Mouse (Mus musculus): ENCODE measurements around the gene Cntn3. TPM values are rescaled to one million over a fixed set of nuclear protein-coding genes. Genes with fewer than 3 reads are reported as not detected.
"Not testable (repeated sequence)": the region's sequence is repeated elsewhere in the genome, so short reads cannot be mapped to it uniquely, and the experiment has no call there.

Gene Cntn3
- polyA plus RNA-seq (2012; rRNA removed) = 4.3 and 4.8 TPM in 2 replicates

DNA sequence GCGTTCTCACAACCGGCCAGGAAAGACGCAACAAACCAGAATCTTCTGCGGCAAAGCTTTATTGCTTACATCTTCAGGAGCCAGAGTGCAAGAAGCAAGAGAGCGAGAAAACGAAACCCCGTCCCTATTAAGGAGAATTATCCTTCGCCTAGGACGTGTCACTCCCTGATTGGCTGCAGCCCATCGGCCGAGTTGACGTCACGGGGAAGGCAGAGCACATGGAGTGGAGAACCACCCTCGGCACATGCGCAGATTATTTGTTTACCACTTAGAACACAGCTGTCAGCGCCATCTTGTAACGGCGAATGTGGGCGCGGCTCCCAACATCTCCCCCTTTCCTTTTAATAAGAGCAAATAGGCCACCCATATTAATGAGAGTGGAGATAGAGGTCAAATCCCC lies at the start of gene Cntn3:
TSS of gene Cntn3 (minus strand) at position 101 of the 400 bp plus-strand sequence.
- not testable (repeated sequence) for DNase-seq; H3K4me3 ChIP-seq (replicated peaks; ENCODE audit: insufficient read depth, low read depth, low read length); H3K4me1 ChIP-seq (ENCODE audit: control insufficient read depth, insufficient read depth, low read length); H3K27me3 ChIP-seq (ENCODE audit: control insufficient read depth, insufficient read depth, low read length); H3K27ac ChIP-seq (ENCODE audit: insufficient read depth, low read length)
- 98% methylated on average over 6 of the region's 20 CpGs for WGBS

DNA sequence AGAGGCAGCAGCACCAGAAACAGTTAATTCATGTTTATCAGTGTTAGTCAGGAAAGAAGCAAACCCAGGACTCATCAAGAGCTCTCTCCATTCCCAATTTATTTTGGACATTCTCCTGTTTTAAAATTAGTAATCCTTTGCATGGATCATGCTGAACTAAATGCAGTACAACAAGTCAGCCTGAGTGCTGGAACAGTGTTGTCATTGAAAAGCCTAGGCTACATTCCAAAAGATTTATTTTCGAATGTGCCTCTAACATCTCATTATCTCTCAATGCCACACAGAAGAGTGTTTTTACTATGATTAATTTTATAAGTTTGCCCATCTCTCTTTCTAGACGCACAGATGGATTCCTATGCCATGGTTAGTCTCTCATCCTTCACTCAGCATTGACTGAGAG lies 27.9 kb upstream of the Cntn3 start:
- WGBS = 71% methylated on average over 2 of the region's 2 CpGs
- Histone ChIP-seq H3K27ac (ENCODE audit: insufficient read depth, low read length) (no peak overlapping the region), H3K4me3 (replicated peaks; ENCODE audit: insufficient read depth, low read depth, low read length) (no peak overlapping the region), H3K4me1 (ENCODE audit: control insufficient read depth, insufficient read depth, low read length) (no peaks in the 10 kb centered on the region), H3K27me3 (ENCODE audit: control insufficient read depth, insufficient read depth, low read length) (no peaks in the 10 kb centered on the region)
- TF ChIP-seq CTCF (IDR thresholded peaks at IDR 0.05; ENCODE audit: borderline replicate concordance, insufficient read depth, low read depth, low read length) (no peak), POLR2A (IDR thresholded peaks at IDR 0.05; ENCODE audit: borderline replicate concordance, insufficient read depth, low read length) (no peak)
- DNase-seq = no peak

DNA sequence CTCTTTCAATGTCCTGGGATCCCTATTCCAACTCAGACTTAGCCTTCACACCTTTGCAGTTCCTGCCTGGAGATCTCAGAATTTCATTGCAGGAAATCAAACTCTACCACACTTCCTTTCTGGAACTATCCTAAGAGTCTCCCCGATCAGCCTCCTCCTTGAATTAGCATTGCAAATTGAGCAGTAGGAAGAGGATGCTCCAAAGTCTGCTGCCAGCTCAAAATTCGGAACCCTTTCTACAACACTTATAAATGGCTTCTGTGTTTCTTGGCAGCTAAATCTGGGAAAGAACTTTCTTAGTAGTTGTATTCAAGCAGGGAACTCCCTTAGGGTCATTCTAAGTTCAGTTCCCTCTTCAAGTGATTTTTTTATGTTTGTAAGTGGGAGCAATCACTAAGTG lies 24.9 kb upstream of the Cntn3 start:
- no peak for DNase-seq
- Histone ChIP-seq H3K27ac (ENCODE audit: insufficient read depth, low read length) (no peak overlapping the region), H3K4me1 (ENCODE audit: control insufficient read depth, insufficient read depth, low read length) (no peaks in the 10 kb centered on the region), H3K4me3 (replicated peaks; ENCODE audit: insufficient read depth, low read depth, low read length) (no peak overlapping the region), H3K27me3 (ENCODE audit: control insufficient read depth, insufficient read depth, low read length) (no peaks in the 10 kb centered on the region)
- WGBS = 26% methylated on average over 2 of the region's 2 CpGs
- no peak for TF ChIP-seq CTCF (IDR thresholded peaks at IDR 0.05; ENCODE audit: borderline replicate concordance, insufficient read depth, low read depth, low read length)
- TF ChIP-seq POLR2A (IDR thresholded peaks at IDR 0.05; ENCODE audit: borderline replicate concordance, insufficient read depth, low read length) = no peak

DNA sequence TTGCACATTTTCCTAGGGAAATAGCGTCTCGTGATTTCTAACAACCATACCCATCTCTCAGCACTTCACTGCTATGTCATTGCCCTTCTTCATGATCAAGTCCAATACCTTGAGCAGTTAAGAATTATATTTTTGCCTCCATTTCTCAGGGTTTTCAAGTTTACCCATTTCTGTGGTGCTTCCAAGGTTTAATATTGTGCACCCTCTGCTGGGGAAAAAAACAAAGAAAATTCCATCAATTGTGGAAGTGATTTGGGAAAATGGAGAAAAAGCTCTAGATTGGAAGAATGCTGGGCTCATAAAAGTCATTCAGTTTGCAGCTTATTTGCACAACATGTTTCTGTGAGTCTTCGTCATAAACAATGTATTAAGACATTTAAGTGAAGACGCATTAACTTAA lies 17.2 kb upstream of the Cntn3 start:
- WGBS = 95% methylated on average over 4 of the region's 4 CpGs
- no peak overlapping the region for H3K27ac ChIP-seq (ENCODE audit: insufficient read depth, low read length)
- TF ChIP-seq POLR2A (IDR thresholded peaks at IDR 0.05; ENCODE audit: borderline replicate concordance, insufficient read depth, low read length) (no peak), CTCF (IDR thresholded peaks at IDR 0.05; ENCODE audit: borderline replicate concordance, insufficient read depth, low read depth, low read length) (no peak)
- DNase-seq = no peak
- no peaks in the 10 kb centered on the region for H3K27me3 ChIP-seq (ENCODE audit: control insufficient read depth, insufficient read depth, low read length)
- no peaks in the 10 kb centered on the region for H3K4me1 ChIP-seq (ENCODE audit: control insufficient read depth, insufficient read depth, low read length)
- H3K4me3 ChIP-seq (replicated peaks; ENCODE audit: insufficient read depth, low read depth, low read length) = no peak overlapping the region

DNA sequence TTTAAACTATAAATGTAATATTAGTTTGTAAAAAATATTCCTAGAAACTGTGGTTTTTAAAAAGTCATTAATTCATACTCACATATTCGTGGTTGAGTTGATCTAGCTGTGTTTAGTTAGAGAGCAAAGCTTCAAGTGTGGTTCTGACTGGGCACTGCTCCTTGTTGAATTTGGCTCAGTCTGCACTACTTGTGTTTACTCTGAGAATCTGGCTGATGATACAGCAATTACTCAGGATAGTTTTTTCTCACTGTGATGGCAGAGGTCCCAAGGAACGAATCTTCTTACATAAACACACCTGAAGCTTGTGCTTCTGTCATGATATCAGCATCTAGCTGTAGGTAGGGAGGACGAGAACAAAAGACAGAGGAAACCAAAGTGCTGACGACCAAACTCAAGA lies 16.4 kb upstream of the Cntn3 start:
- no peak overlapping the region for H3K4me3 ChIP-seq (replicated peaks; ENCODE audit: insufficient read depth, low read depth, low read length)
- TF ChIP-seq POLR2A (IDR thresholded peaks at IDR 0.05; ENCODE audit: borderline replicate concordance, insufficient read depth, low read length) = no peak
- no peak for TF ChIP-seq CTCF (IDR thresholded peaks at IDR 0.05; ENCODE audit: borderline replicate concordance, insufficient read depth, low read depth, low read length)
- H3K27ac ChIP-seq (ENCODE audit: insufficient read depth, low read length) = no peak overlapping the region
- no peaks in the 10 kb centered on the region for H3K27me3 ChIP-seq (ENCODE audit: control insufficient read depth, insufficient read depth, low read length)
- DNase-seq = no peak
- H3K4me1 ChIP-seq (ENCODE audit: control insufficient read depth, insufficient read depth, low read length) = no peaks in the 10 kb centered on the region
- WGBS = 57% methylated on average over 4 of the region's 4 CpGs

- Histone ChIP-seq H3K27me3 (ENCODE audit: control insufficient read depth, insufficient read depth, low read length) (no peaks in the 10 kb centered on the region), H3K27ac (ENCODE audit: insufficient read depth, low read length) (no peak overlapping the region), H3K4me3 (replicated peaks; ENCODE audit: insufficient read depth, low read depth, low read length) (no peak overlapping the region), H3K4me1 (ENCODE audit: control insufficient read depth, insufficient read depth, low read length) (no peaks in the 10 kb centered on the region)
- DNase-seq = no peak
- TF ChIP-seq POLR2A (IDR thresholded peaks at IDR 0.05; ENCODE audit: borderline replicate concordance, insufficient read depth, low read length) = no peak
- no peak for TF ChIP-seq CTCF (IDR thresholded peaks at IDR 0.05; ENCODE audit: borderline replicate concordance, insufficient read depth, low read depth, low read length)
Observed at GRCm38 (mm10) chr6:102586056-102586455, 13.2 kb upstream of the Cntn3 start.

DNA sequence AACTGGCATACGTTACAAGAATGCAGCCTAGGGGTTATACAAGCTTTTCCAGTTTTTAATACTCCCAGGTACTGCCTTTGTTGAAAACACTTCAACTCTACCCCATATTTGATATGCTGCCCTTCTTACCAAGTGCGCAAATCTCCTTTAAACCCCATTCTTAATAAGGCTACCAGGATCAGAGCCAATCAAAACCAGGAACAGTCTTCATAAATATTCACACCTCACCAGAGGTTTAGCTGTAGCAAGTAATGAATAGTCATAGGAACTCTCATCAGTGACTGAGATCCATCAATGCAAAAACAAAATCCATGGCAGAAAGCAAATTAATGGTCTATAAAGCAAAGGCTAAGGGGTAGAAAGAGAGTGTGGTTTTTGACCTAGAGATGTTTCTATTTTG lies 10.7 kb upstream of the Cntn3 start:
- no peak for TF ChIP-seq CTCF (IDR thresholded peaks at IDR 0.05; ENCODE audit: borderline replicate concordance, insufficient read depth, low read depth, low read length)
- no peak for TF ChIP-seq POLR2A (IDR thresholded peaks at IDR 0.05; ENCODE audit: borderline replicate concordance, insufficient read depth, low read length)
- H3K4me1 ChIP-seq (ENCODE audit: control insufficient read depth, insufficient read depth, low read length) = no peaks in the 10 kb centered on the region
- H3K27me3 ChIP-seq (ENCODE audit: control insufficient read depth, insufficient read depth, low read length) = no peaks in the 10 kb centered on the region
- no peak overlapping the region for H3K27ac ChIP-seq (ENCODE audit: insufficient read depth, low read length)
- no peak overlapping the region for H3K4me3 ChIP-seq (replicated peaks; ENCODE audit: insufficient read depth, low read depth, low read length)
- 89% methylated on average over 2 of the region's 2 CpGs for WGBS
- no peak for DNase-seq

DNA sequence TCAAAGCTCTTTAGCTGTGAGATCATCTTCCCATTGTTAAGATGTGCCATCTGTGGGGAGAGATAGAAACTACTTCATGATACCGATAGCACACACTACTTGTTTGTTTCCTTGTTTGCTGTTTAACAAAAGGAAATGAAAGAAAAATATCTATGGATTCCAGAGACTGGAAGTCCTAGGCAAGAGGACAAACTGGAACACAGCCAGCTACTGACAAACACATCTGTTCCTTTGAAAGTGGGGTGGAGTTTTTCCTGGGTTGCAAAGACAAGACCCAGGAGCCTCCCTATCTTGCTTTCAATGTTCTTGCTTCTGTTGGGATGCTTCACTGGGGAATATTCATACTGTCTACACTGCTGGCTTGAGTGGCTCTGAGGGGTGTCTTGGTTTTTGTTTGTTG lies 5.4 kb downstream of the Cntn3 start:
- WGBS = 57% methylated on average over 1 of the region's 1 CpGs
- H3K27ac ChIP-seq (ENCODE audit: insufficient read depth, low read length) = no peak overlapping the region
- TF ChIP-seq POLR2A (IDR thresholded peaks at IDR 0.05; ENCODE audit: borderline replicate concordance, insufficient read depth, low read length) (no peak), CTCF (IDR thresholded peaks at IDR 0.05; ENCODE audit: borderline replicate concordance, insufficient read depth, low read depth, low read length) (no peak)
- no peaks in the 10 kb centered on the region for H3K4me1 ChIP-seq (ENCODE audit: control insufficient read depth, insufficient read depth, low read length)
- DNase-seq = no peak
- H3K4me3 ChIP-seq (replicated peaks; ENCODE audit: insufficient read depth, low read depth, low read length) = no peak overlapping the region
- H3K27me3 ChIP-seq (ENCODE audit: control insufficient read depth, insufficient read depth, low read length) = no peaks in the 10 kb centered on the region; the same call in 1 of the 2 replicates

DNA sequence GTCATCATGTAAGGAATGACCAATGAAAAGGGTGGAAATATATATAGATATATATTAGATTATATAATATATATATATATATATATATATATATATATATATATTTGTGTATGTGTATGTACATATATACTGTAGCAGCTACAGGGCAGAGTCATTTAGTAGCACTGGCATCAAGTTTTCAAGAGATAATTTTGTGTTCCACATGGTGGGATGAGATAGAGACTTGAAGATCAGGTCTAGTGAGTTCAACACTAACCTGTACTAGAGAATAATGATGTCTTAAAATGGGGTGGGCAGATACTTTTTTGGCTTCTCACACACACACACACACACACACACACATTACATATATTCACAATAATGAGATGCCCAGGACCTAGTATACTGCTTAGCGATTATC lies 7.7 kb downstream of the Cntn3 start:
- TF ChIP-seq POLR2A (IDR thresholded peaks at IDR 0.05; ENCODE audit: borderline replicate concordance, insufficient read depth, low read length) (no peak), CTCF (IDR thresholded peaks at IDR 0.05; ENCODE audit: borderline replicate concordance, insufficient read depth, low read depth, low read length) (no peak)
- Histone ChIP-seq H3K4me1 (ENCODE audit: control insufficient read depth, insufficient read depth, low read length) (no peaks in the 10 kb centered on the region), H3K4me3 (replicated peaks; ENCODE audit: insufficient read depth, low read depth, low read length) (no peak overlapping the region), H3K27ac (ENCODE audit: insufficient read depth, low read length) (no peak overlapping the region), H3K27me3 (ENCODE audit: control insufficient read depth, insufficient read depth, low read length) (no peaks in the 10 kb centered on the region; the same call in 1 of the 2 replicates)
- DNase-seq = no peak
- WGBS = 98% methylated on average over 1 of the region's 1 CpGs

All from cerebellum, adult 2 months (tissue).